Mouse (Mus musculus): ENCODE measurements around the gene Entpd3.

- no peak for TF ChIP-seq CTCF (IDR thresholded peaks at IDR 0.05; ENCODE audit: low read depth, low read length)
- TF ChIP-seq EP300 (IDR thresholded peaks at IDR 0.05; ENCODE audit: insufficient read depth, low read depth, low read length) = no peak
These were observed 64.3 kb downstream of the Entpd3 start for GRCm38 (mm10) chr9:120603956-120604355.
